Comparison of ENCODE assay signal across 19 mouse cellular contexts in the genomic region with DNA sequence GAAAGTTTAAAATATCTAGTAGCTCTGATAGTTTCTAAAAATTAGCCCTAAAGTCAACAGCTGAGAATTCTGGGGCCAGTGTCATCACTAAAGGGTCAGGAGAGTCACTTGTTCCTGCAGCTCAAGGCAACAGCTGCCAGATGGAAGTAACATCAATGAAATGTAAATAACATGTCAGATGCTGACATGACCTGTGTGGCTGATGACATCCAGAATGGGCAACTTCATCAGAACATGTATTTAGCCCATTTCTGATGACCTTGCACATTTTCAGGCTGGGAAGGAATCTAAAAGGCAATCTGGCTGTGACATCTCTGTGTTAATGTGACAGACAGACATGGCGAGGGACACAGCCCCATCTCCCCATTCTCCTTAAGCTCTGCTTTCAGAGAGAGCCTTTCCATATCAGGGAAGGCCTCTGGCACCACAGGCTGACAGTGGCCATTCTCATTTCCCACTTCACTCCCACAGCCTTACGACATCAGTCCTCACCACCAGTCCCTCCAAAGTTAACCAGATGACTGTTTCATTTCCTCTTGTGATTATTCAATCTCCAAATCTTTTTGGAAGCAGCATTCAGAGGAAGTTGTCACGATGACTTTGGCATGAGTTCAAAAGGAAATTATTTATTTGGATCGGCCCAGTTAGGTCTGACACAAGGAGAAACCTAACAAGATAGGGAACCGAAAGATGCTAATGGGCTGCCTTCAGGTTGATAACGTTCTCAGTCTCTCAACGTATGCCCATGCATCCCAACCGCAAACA.
DNase-seq lines count a peak whose midpoint lies in the region; ATAC-seq and TF ChIP-seq lines count a peak whose summit lies in the region.
"Had no signal": no experiment of that assay in that cellular context is flagged by ENCODE, and none has a peak within 500 bp of the region (broad histone marks: within the 10 kb centered on the region; RNA-seq: fewer than 3 reads in every experiment).

No protein-coding gene starts in this region.

- H3K79me2 ChIP-seq in CH12.LX (replicated peaks; ENCODE audit: control insufficient read depth, extremely low read depth, insufficient read depth, poor library complexity, severe bottlenecking): no peaks in the 10 kb centered on the region
- H3K79me2 ChIP-seq in macrophage (ENCODE audit: inconsistent target): no peaks in the 10 kb centered on the region

- 38% methylated on average over 8 of the region's 8 CpGs for WGBS in heart, embryonic 12.5 days
- 7% methylated on average over 8 of the region's 8 CpGs for WGBS in macrophage (ENCODE audit: missing documents)

- DNase-seq in heart, postnatal 25 days (ENCODE audit: low spot score): no peak
- peak; percentile 46 for DNase-seq in CH12.LX (ENCODE audit: extremely low read depth)
- DNase-seq in left cerebral cortex, postnatal 10 days (ENCODE audit: extremely low spot score in 1 of 2, low spot score in 2 of 2): no peak
- DNase-seq in right cerebral cortex, postnatal 36 days (ENCODE audit: low spot score in 2 of 2): no peak
- DNase-seq in left cerebral cortex, adult 18-20 months (ENCODE audit: low spot score in 2 of 2): no peak
- DNase-seq: forebrain, postnatal 0 days; gastrocnemius, postnatal 36 days; kidney, adult 8-10 months; left cerebral cortex, postnatal 4 days; thymus, postnatal 25 days had no signal

- 0 out of 2 replicates have a peak overlapping the region, but pooled peaks have one; percentile 4 for H3K27ac ChIP-seq in heart, embryonic 12.5 days (ENCODE audit: poor library complexity, severe bottlenecking)
- H3K27ac ChIP-seq in CH12.LX (ENCODE audit: insufficient read depth, low read depth) (no peak overlapping the region), macrophage (0 out of 2 replicates have a peak overlapping the region, but pooled peaks have one; percentile 27)
- H3K27ac ChIP-seq: hindbrain, embryonic 14.5 days; liver, embryonic 14.5 days; midbrain, embryonic 12.5 days; stomach, postnatal 0 days had no signal

- TF ChIP-seq POLR2A in CH12.LX (IDR thresholded peaks at IDR 0.05; ENCODE audit: low read depth, low read length): no peak

- ATAC-seq in heart, embryonic 12.5 days (ENCODE audit: insufficient number of reproducible peaks, low FRiP score): peak; percentile 45; the same call in 1 of the 2 replicates
- peak; percentile 60 to 62; a peak in 3 of 4 replicates for ATAC-seq in hematopoietic stem cell, adult 5-6 weeks (replicated peaks in 1 of 2; ENCODE audit: insufficient read depth in 1 of 2, low FRiP score in 2 of 2, low TSS enrichment in 1 of 2, low read depth in 1 of 2, poor library complexity in 2 of 2, severe bottlenecking in 2 of 2)
- ATAC-seq: activated CD4-positive, CD25-positive, alpha-beta regulatory T cell, adult 4 months; forebrain, postnatal 0 days had no signal

- intact Hi-C loops in heart, postnatal 25 days (cut with DNase I): no loop called here
- intact Hi-C loops in left cerebral cortex, postnatal 10 days (cut with DNase I): no loop called here

- no peaks in the 10 kb centered on the region for H3K27me3 ChIP-seq in heart, embryonic 12.5 days (replicated peaks)
- no peaks in the 10 kb centered on the region for H3K27me3 ChIP-seq in CH12.LX (replicated peaks)
- H3K27me3 ChIP-seq: midbrain, embryonic 12.5 days had no signal

- H3K4me3 ChIP-seq in heart, embryonic 12.5 days: no peak overlapping the region
- H3K4me3 ChIP-seq in CH12.LX (replicated peaks in 1 of 3; ENCODE audit: low read depth in 2 of 3, low read length in 2 of 3, poor library complexity in 1 of 3) (no peak overlapping the region), macrophage (ENCODE audit: inconsistent target) (no peak overlapping the region)
- H3K4me3 ChIP-seq: erythroblast, embryonic 14.5 days; midbrain, embryonic 12.5 days had no signal

- in situ Hi-C loops in CH12.LX (cut with MboI; ENCODE audit: low pct_ligation_motif_present, low pct_unique_long_range_greater_than_20kb, low sequenced_read_pairs): no loop called here

- no peak for TF ChIP-seq CTCF in CH12.LX (conservative IDR thresholded peaks at IDR 0.05 in 1 of 2, IDR thresholded peaks at IDR 0.05 in 1 of 2; ENCODE audit: low read depth in 2 of 2, low read length in 2 of 2)

- H3K36me3 ChIP-seq in heart, embryonic 12.5 days: no peaks in the 10 kb centered on the region
- H3K36me3 ChIP-seq in CH12.LX (replicated peaks in 1 of 2; ENCODE audit: control insufficient read depth in 1 of 2, insufficient read depth in 1 of 2, low read length in 1 of 2): no peaks in the 10 kb centered on the region
- no peaks in the 10 kb centered on the region for H3K36me3 ChIP-seq in macrophage (ENCODE audit: inconsistent target)
- H3K36me3 ChIP-seq: midbrain, embryonic 12.5 days had no signal

- peaks cover 10% of the 10 kb centered on the region for H3K4me1 ChIP-seq in heart, embryonic 12.5 days (replicated peaks)
- peaks cover 10 to 28% of the 10 kb centered on the region in 2 experiments for H3K4me1 ChIP-seq in CH12.LX (ENCODE audit: control insufficient read depth in 1 of 2, insufficient read depth in 2 of 2)
- H3K4me1 ChIP-seq: midbrain, embryonic 12.5 days had no signal

- no peak for TF ChIP-seq RAD21 in CH12.LX (IDR thresholded peaks at IDR 0.05; ENCODE audit: low read depth, low read length)

- dilution Hi-C loops in CH12.LX (cut with MboI; ENCODE audit: extremely low pct_ligation_motif_present, extremely low pct_unique_long_range_greater_than_20kb, low sequenced_read_pairs): no loop called here

- H3K4me2 ChIP-seq in heart, embryonic 12.5 days: no peak overlapping the region
- peak overlapping the region; percentile 48; the same call in 1 of the 2 replicates for H3K4me2 ChIP-seq in CH12.LX (ENCODE audit: insufficient read depth, low read depth, poor library complexity, severe bottlenecking)
- H3K4me2 ChIP-seq: hindbrain, embryonic 14.5 days; midbrain, embryonic 12.5 days had no signal

- no peaks in the 10 kb centered on the region for H3K9me3 ChIP-seq in heart, embryonic 12.5 days (replicated peaks)
- no peaks in the 10 kb centered on the region for H3K9me3 ChIP-seq in CH12.LX (replicated peaks; ENCODE audit: low read length)
- H3K9me3 ChIP-seq: midbrain, embryonic 12.5 days had no signal

- no peak overlapping the region for H3K9ac ChIP-seq in heart, embryonic 12.5 days
- H3K9ac ChIP-seq in CH12.LX (ENCODE audit: insufficient read depth, low read depth): no peak overlapping the region
- H3K9ac ChIP-seq: forebrain, postnatal 0 days; hindbrain, embryonic 14.5 days; liver, embryonic 14.5 days; midbrain, embryonic 12.5 days had no signal

- TF ChIP-seq EP300 in CH12.LX (IDR thresholded peaks at IDR 0.05; ENCODE audit: low read length): peak; percentile 68; the same call in 1 of the 2 replicates

TF ChIP-seq in CH12.LX, 34 proteins besides CTCF, POLR2A, EP300 and RAD21:
- TF ChIP-seq SMC3 (IDR thresholded peaks at IDR 0.05; ENCODE audit: low read depth, low read length) (no peak), MAZ (IDR thresholded peaks at IDR 0.05; ENCODE audit: low read depth, low read length) (no peak), IRF4 (IDR thresholded peaks at IDR 0.05; ENCODE audit: low read depth, low read length) (peak; percentile 89), TCF12 (IDR thresholded peaks at IDR 0.05; ENCODE audit: low read depth, low read length) (no peak), MAFK (IDR thresholded peaks at IDR 0.05; ENCODE audit: insufficient replicate concordance, low read length) (peak; percentile 82), GABPA (IDR thresholded peaks at IDR 0.05; ENCODE audit: insufficient replicate concordance, low read depth, low read length) (no peak), MYC (IDR thresholded peaks at IDR 0.05; ENCODE audit: low read depth, low read length) (0 out of 2 replicates have a peak, but pooled peaks have one; percentile 15)
TF ChIP-seq in CH12.LX: peak in this region for 3.
